Mouse (Mus musculus) ES-E14 (cell line): ENCODE results near the gene Ppard. TPM values are rescaled to one million over a fixed set of nuclear protein-coding genes. Genes with fewer than 3 reads are reported as not detected.

Source experiments
- DNase-seq: peaks from one replicate; pipeline ENCODE4 v3.0.0-alpha.2; 2013; ENCODE audit warnings: low read depth, low spot score
- H3K27ac ChIP-seq: 2 replicates; pipeline ENCODE4 v1.5.1; 2012; ENCODE audit warnings: low read depth, mild to moderate bottlenecking, low read length, moderate library complexity, mixed read lengths; ENCODE audit not compliant: poor library complexity, insufficient read depth, severe bottlenecking
- H3K36me3 ChIP-seq: 2 replicates; pipeline ENCODE4 v1.6.1; 2012; ENCODE audit warnings: mild to moderate bottlenecking, low read length, moderate library complexity, mixed read lengths; ENCODE audit not compliant: control insufficient read depth, poor library complexity, insufficient read depth, severe bottlenecking
- H3K4me1 ChIP-seq, 2 experiments: fragments of 150-350 bp in 1 of 2; sonication (generic) in 1 of 2; 2 replicates each; pipeline ENCODE4 v1.6.1; 2012; ENCODE audit warnings: low read length in 2 of 2, mild to moderate bottlenecking in 1 of 2, mixed read lengths in 1 of 2; ENCODE audit not compliant: control insufficient read depth in 2 of 2, insufficient read depth in 2 of 2, poor library complexity in 1 of 2
- H3K4me3 ChIP-seq, 2 experiments: fragments of 150-350 bp in 1 of 2; sonication (generic) in 1 of 2; 2 replicates each; pipeline ENCODE4 v1.5.1; 2012; ENCODE audit warnings: low read length in 2 of 2, low read depth in 1 of 2, mild to moderate bottlenecking in 1 of 2, mixed read lengths in 1 of 2; ENCODE audit not compliant: insufficient read depth in 1 of 2, poor library complexity in 1 of 2, severe bottlenecking in 1 of 2
- H3K9ac ChIP-seq: 2 replicates; pipeline ENCODE4 v1.6.1; 2012; ENCODE audit warnings: low read depth, mild to moderate bottlenecking, low read length, mixed read lengths; ENCODE audit not compliant: poor library complexity, insufficient read depth, severe bottlenecking
- H3K9me3 ChIP-seq: fragments of 150-350 bp; sonication (generic); 2 replicates; pipeline ENCODE4 v1.6.1; 2012; ENCODE audit warnings: low read depth, mild to moderate bottlenecking, low read length; ENCODE audit not compliant: control insufficient read depth, insufficient read depth
- CHD2 ChIP-seq: IDR thresholded peaks from 2 replicates; pipeline ENCODE4 v1.6.1; 2014; ENCODE audit warnings: mild to moderate bottlenecking, low read depth, low read length, inconsistent platforms
- HCFC1 ChIP-seq: IDR thresholded peaks from 2 replicates; pipeline ENCODE4 v1.6.1; 2012; ENCODE audit warnings: low read length, inconsistent platforms, borderline replicate concordance; ENCODE audit not compliant: insufficient read depth
- MAFK ChIP-seq: IDR thresholded peaks from 2 replicates; pipeline ENCODE4 v1.6.1; 2014; ENCODE audit warnings: mild to moderate bottlenecking, low read depth, low read length, inconsistent platforms; ENCODE audit not compliant: insufficient read depth
- ZC3H11A ChIP-seq: IDR thresholded peaks from 2 replicates; pipeline ENCODE4 v1.6.1; 2012; ENCODE audit warnings: low read depth, mild to moderate bottlenecking, inconsistent platforms, low read length, borderline replicate concordance
- ZNF384 ChIP-seq: IDR thresholded peaks from 2 replicates; pipeline ENCODE4 v1.6.1; 2012; ENCODE audit warnings: low read depth, low read length, inconsistent platforms
- in situ Hi-C, 2 experiments: fragments of 600-800 bp; cut with MboI; formaldehyde crosslinking; loops; one replicate each; pipeline ENCODE4 v1.15.1; 2025; ENCODE audit warnings: low sequenced_read_pairs in 2 of 2, inconsistent platforms in 1 of 2; ENCODE audit not compliant: unreplicated experiment in 2 of 2
- total RNA-seq: library from RNA; depleted of rRNA; stranded (reverse); fragments of 300-350 nt; gene quantifications from 2 replicates; pipeline ENCODE4 v1.2.3, GENCODE M21; 2012

The Ppard gene
- total RNA-seq, 1 experiment, result 6.7 TPM

- peak overlapping the region; percentile 48; the same call in 1 of the 2 replicates for H3K27ac ChIP-seq
Measured at GRCm38 (mm10) chr17:28211921-28212341, 20.6 kb upstream of the Ppard start.

GRCm38 (mm10) chr17:28212391-28212790 is 20.1 kb upstream of the Ppard start:
- Histone ChIP-seq H3K27ac (peak overlapping the region; percentile 48; the same call in 1 of the 2 replicates), H3K9ac (peak overlapping the region; percentile 9; the same call in 1 of the 2 replicates), H3K4me1 (peaks cover 2 to 25% of the 10 kb centered on the region in 2 experiments), H3K4me3 (no peak overlapping the region), H3K9me3 (no peaks in the 10 kb centered on the region), H3K36me3 (no peaks in the 10 kb centered on the region)
- in situ Hi-C loops, result no loop called here
- DNase-seq, result no peak
- TF ChIP-seq ZC3H11A (no peak), CHD2 (no peak), ZNF384 (no peak), MAFK (no peak), HCFC1 (no peak)

More at GRCm38 (mm10) chr17:28211921-28212341, 20.6 kb upstream of the Ppard start:
- Histone ChIP-seq H3K4me3 (no peak overlapping the region), H3K36me3 (no peaks in the 10 kb centered on the region), H3K9ac (peak overlapping the region; percentile 9; the same call in 1 of the 2 replicates), H3K4me1 (peaks cover 7 to 25% of the 10 kb centered on the region in 2 experiments), H3K9me3 (no peaks in the 10 kb centered on the region)
- in situ Hi-C loops, result no loop called here
- DNase-seq, result no peak
- TF ChIP-seq MAFK (no peak), CHD2 (no peak), ZNF384 (no peak), ZC3H11A (no peak)

GRCm38 (mm10) chr17:28213236-28213635 is 19.3 kb upstream of the Ppard start:
- Histone ChIP-seq H3K4me1 (peaks cover 1 to 24% of the 10 kb centered on the region in 2 experiments; a peak in 3 of 4 replicates), H3K9ac (no peak overlapping the region), H3K9me3 (no peaks in the 10 kb centered on the region), H3K4me3 (no peak overlapping the region), H3K36me3 (no peaks in the 10 kb centered on the region), H3K27ac (no peak overlapping the region; the same call in 1 of the 2 replicates)
- DNase-seq, result no peak
- no peak for TF ChIP-seq ZNF384
- no peak for TF ChIP-seq CHD2
- TF ChIP-seq ZC3H11A, result no peak
- no peak for TF ChIP-seq MAFK
- TF ChIP-seq HCFC1, result no peak
- in situ Hi-C loops, result no loop called here

GRCm38 (mm10) chr17:28216791-28217190 is 15.7 kb upstream of the Ppard start:
- no peak overlapping the region for H3K4me3 ChIP-seq
- TF ChIP-seq MAFK, result no peak
- TF ChIP-seq ZC3H11A, result no peak
- TF ChIP-seq CHD2, result no peak
- no peak for TF ChIP-seq ZNF384
- TF ChIP-seq HCFC1, result no peak
- no peaks in the 10 kb centered on the region for H3K9me3 ChIP-seq
- H3K4me1 ChIP-seq, result peaks cover 0 to 25% of the 10 kb centered on the region in 2 experiments; a peak in 3 of 4 replicates
- H3K27ac ChIP-seq, result peak overlapping the region; percentile 93
- H3K36me3 ChIP-seq, result peaks cover 6% of the 10 kb centered on the region; the same call in 1 of the 2 replicates
- no peak for DNase-seq
- no peak overlapping the region for H3K9ac ChIP-seq
- in situ Hi-C loops, result no loop called here
